In the genomic region with DNA sequence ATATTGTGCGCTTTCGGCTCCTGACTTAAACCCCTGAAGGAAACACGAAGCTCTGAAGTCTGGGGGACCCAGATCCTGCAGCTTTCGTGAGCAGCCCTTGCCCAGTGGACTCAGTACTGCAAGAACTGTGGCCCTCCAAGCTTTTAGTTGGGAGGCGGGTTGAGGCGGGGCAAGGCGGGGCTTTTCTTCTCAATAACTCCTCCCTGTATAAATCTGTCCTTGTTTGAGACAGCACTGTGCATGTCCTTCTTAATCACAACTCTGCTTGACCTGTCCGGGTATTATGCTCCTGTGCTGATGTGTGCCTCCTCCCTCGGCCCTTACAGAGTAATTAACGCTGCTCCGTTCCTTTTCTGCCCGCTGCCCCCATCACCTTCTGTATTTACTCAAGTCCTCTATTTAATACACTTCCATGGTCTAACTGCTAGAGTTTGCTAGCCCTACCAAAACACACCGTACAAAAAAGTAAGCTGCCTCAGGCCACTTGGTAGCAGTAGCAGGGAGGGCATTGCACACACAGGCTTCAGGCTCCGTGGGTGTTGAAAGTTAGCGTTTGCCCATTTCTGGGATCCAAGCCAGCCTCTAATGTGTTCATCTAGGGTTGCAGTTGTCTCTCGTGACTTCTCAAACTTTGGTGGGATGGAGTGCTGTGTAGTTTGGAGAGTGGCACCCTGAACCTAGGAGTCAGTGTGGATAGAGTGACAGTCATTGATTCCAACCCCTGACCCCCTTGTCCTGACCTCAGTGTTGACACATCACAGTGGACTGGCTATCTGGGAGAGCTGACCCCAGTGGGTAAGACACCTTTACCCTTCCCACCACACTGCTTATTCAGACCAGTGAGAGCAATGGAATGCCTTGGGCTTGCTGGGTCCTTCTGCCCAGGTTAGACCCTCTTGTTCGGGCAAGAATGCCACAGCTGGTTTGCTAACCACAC, we compare ENCODE assay signal across 14 mouse cellular contexts. TPM values are rescaled to one million over a fixed set of nuclear protein-coding genes. Genes with fewer than 3 reads are reported as not detected.
A peak's percentile ranks its signal among the peaks of the same experiment; 100 is the strongest.
DNase-seq lines count a peak whose midpoint lies in the region; ATAC-seq and TF ChIP-seq lines count a peak whose summit lies in the region.
"Had no signal": no experiment of that assay in that cellular context is flagged by ENCODE, and none has a peak within 500 bp of the region (broad histone marks: within the 10 kb centered on the region; RNA-seq: fewer than 3 reads in every experiment).

No protein-coding gene starts in this region.

- H3K27ac ChIP-seq in heart, postnatal 0 days (ENCODE audit: low read depth), result no peak overlapping the region
- peak overlapping the region; percentile 90 for H3K27ac ChIP-seq in kidney, adult 2 months (ENCODE audit: insufficient read depth, low read depth, low read length)
- no peak overlapping the region for H3K27ac ChIP-seq in liver, embryonic 14.5 days
- H3K27ac ChIP-seq: hindbrain, embryonic 13.5 days; neural tube, embryonic 12.5 days had no signal

- peaks cover 35% of the 10 kb centered on the region for H3K36me3 ChIP-seq in heart, postnatal 0 days (replicated peaks; ENCODE audit: control insufficient read depth, insufficient read depth, low read length)
- peaks cover under 1% of the 10 kb centered on the region; the same call in 1 of the 2 replicates for H3K36me3 ChIP-seq in kidney, adult 2 months (ENCODE audit: control insufficient read depth, insufficient read depth, low read length)
- peaks cover 1% of the 10 kb centered on the region; the same call in 1 of the 2 replicates for H3K36me3 ChIP-seq in liver, embryonic 14.5 days (replicated peaks; ENCODE audit: control insufficient read depth, insufficient read depth, low read depth)
- H3K36me3 ChIP-seq: hindbrain, embryonic 13.5 days; neural tube, embryonic 12.5 days had no signal

- H3K27me3 ChIP-seq in heart, postnatal 0 days (ENCODE audit: control insufficient read depth, insufficient read depth, low read length), result no peaks in the 10 kb centered on the region
- H3K27me3 ChIP-seq in kidney, adult 2 months (replicated peaks; ENCODE audit: control insufficient read depth, insufficient read depth, low read length), result no peaks in the 10 kb centered on the region
- no peaks in the 10 kb centered on the region for H3K27me3 ChIP-seq in liver, embryonic 14.5 days (ENCODE audit: control insufficient read depth, insufficient read depth, low read length)
- H3K27me3 ChIP-seq: hindbrain, embryonic 13.5 days; megakaryocyte, embryonic 14.5 days; neural tube, embryonic 12.5 days had no signal

- no peak overlapping the region for H3K4me3 ChIP-seq in heart, postnatal 0 days (ENCODE audit: low read depth, low read length)
- H3K4me3 ChIP-seq in kidney, adult 2 months (ENCODE audit: insufficient read depth, low read depth, low read length), result no peak overlapping the region
- no peak overlapping the region for H3K4me3 ChIP-seq in liver, embryonic 14.5 days (ENCODE audit: insufficient read depth in 1 of 2, low read depth in 2 of 2, low read length in 2 of 2)
- H3K4me3 ChIP-seq: hindbrain, embryonic 13.5 days; megakaryocyte, embryonic 14.5 days; neural tube, embryonic 12.5 days had no signal

- DNase-seq in heart, postnatal 0 days (ENCODE audit: low spot score), result no peak
- DNase-seq in heart, postnatal 10 days, result no peak
- peak; percentile 85 for DNase-seq in adipocyte (ENCODE audit: low spot score)
- DNase-seq in kidney, adult 2 months, result peak; percentile 79
- no peak for DNase-seq in liver, embryonic 14.5 days (ENCODE audit: low read depth in 3 of 3, low spot score in 3 of 3)
- no peak for DNase-seq in cerebellum, postnatal 25 days
- DNase-seq in left cerebral cortex, adult 18-20 months (ENCODE audit: low spot score in 2 of 2), result no peak
- DNase-seq: cerebellum, postnatal 14 days; layer of hippocampus, postnatal 36 days; right cerebral cortex, postnatal 4 days; thymus, adult 18-20 months had no signal

- no peaks in the 10 kb centered on the region for H3K9me3 ChIP-seq in heart, postnatal 0 days (replicated peaks; ENCODE audit: control insufficient read depth, low read length)
- no peaks in the 10 kb centered on the region for H3K9me3 ChIP-seq in liver, embryonic 14.5 days (ENCODE audit: control insufficient read depth, low read length)
- H3K9me3 ChIP-seq: megakaryocyte, embryonic 14.5 days; neural tube, embryonic 12.5 days had no signal

- H3K9ac ChIP-seq in heart, postnatal 0 days (replicated peaks; ENCODE audit: low read depth, low read length), result no peak overlapping the region
- no peak overlapping the region for H3K9ac ChIP-seq in liver, embryonic 14.5 days (replicated peaks)
- H3K9ac ChIP-seq: hindbrain, embryonic 13.5 days; neural tube, embryonic 12.5 days had no signal

- TF ChIP-seq EP300 in heart, postnatal 0 days (IDR thresholded peaks at IDR 0.05; ENCODE audit: low read depth), result no peak
- TF ChIP-seq EP300 in liver, embryonic 14.5 days (IDR thresholded peaks at IDR 0.05; ENCODE audit: low read depth), result no peak

- 70% methylated on average over 17 of the region's 17 CpGs for WGBS in heart, postnatal 0 days
- 36% methylated on average over 17 of the region's 17 CpGs for WGBS in kidney, adult 2 months
- 78% methylated on average over 17 of the region's 17 CpGs for WGBS in liver, embryonic 14.5 days (ENCODE audit: insufficient replicate concordance)

- H3K4me1 ChIP-seq in heart, postnatal 0 days (ENCODE audit: control insufficient read depth, insufficient read depth), result no peaks in the 10 kb centered on the region
- peaks cover 32% of the 10 kb centered on the region for H3K4me1 ChIP-seq in kidney, adult 2 months (ENCODE audit: control insufficient read depth, insufficient read depth, low read length)
- H3K4me1 ChIP-seq in liver, embryonic 14.5 days (replicated peaks; ENCODE audit: control insufficient read depth in 2 of 2, insufficient read depth in 2 of 2, low read length in 1 of 2), result peaks cover 0 to 20% of the 10 kb centered on the region in 2 experiments; a peak in 2 of 4 replicates
- H3K4me1 ChIP-seq: hindbrain, embryonic 13.5 days; neural tube, embryonic 12.5 days had no signal

- ATAC-seq in heart, postnatal 0 days (ENCODE audit: insufficient read depth, low read depth), result 0 out of 2 replicates have a peak, but pooled peaks have one; percentile 21
- ATAC-seq in liver, embryonic 14.5 days (ENCODE audit: insufficient read depth), result peak; percentile 47; the same call in 1 of the 2 replicates

- TF ChIP-seq POLR2A in kidney, adult 2 months (IDR thresholded peaks at IDR 0.05; ENCODE audit: low read depth, low read length), result no peak

- intact Hi-C loops in heart, postnatal 10 days (cut with DNase I), result loop anchor here (5.0 kb wide), 4 partner anchors 115 to 490 kb away; no protein-coding TSS in a partner anchor

- TF ChIP-seq CTCF in heart, postnatal 0 days (IDR thresholded peaks at IDR 0.05; ENCODE audit: low read depth), result no peak
- no peak for TF ChIP-seq CTCF in kidney, adult 2 months (conservative IDR thresholded peaks at IDR 0.05; ENCODE audit: insufficient read depth, insufficient read length, low read depth, low read length)
- TF ChIP-seq CTCF in liver, embryonic 14.5 days (IDR thresholded peaks at IDR 0.05; ENCODE audit: low read depth), result no peak

- H3K4me2 ChIP-seq in heart, postnatal 0 days (ENCODE audit: low read depth, low read length), result no peak overlapping the region
- H3K4me2 ChIP-seq in liver, embryonic 14.5 days (ENCODE audit: low read depth), result no peak overlapping the region
- H3K4me2 ChIP-seq: hindbrain, embryonic 13.5 days; neural tube, embryonic 12.5 days had no signal

RNA-seq across cellular contexts. Expression of a gene that starts 51.8 kb away (rescaled TPM):
- 16.6 and 19.1 TPM in 2 replicates for total RNA-seq in heart, postnatal 0 days (2014; rRNA removed; ENCODE audit: low replicate concordance)
- polyA plus RNA-seq in heart, postnatal 0 days (2015; fragmentation: Nextera tagmentation; extraction: Ambion mirVana), result 50.7 and 53.6 TPM in 2 replicates
- 10 to 100 TPM; 67.4 to 76.5 TPM for total RNA-seq in heart, postnatal 10 days (2021)
- 6.9 and 10.5 TPM in 2 replicates for polyA plus RNA-seq in kidney, adult 2 months (2012; rRNA removed)
- polyA plus RNA-seq in liver, embryonic 14.5 days (2012; rRNA removed), result 7.5 and 17.0 TPM in 2 replicates
- 71.9 and 74.3 TPM in 2 replicates for polyA plus RNA-seq in liver, embryonic 14.5 days (2014; fragmentation: Nextera tagmentation; extraction: Ambion mirVana)
- total RNA-seq in left cerebral cortex, adult 18-20 months (2021), result 10 to 100 TPM; 83.1 to 98.6 TPM

Comparison
In these comparisons a context has a peak if more than half of its experiments do, and no peak if none do; other contexts are left out.
1. DNase-seq: peak in adipocyte (single experiment) and kidney, adult 2 months (single experiment); none in heart, postnatal 0 days (single experiment), heart, postnatal 10 days (0 of 2), liver, embryonic 14.5 days (0 of 3), cerebellum, postnatal 25 days (0 of 2) and left cerebral cortex, adult 18-20 months (0 of 2).